2 mouse cellular contexts compared by ENCODE assay signal in the genomic region with DNA sequence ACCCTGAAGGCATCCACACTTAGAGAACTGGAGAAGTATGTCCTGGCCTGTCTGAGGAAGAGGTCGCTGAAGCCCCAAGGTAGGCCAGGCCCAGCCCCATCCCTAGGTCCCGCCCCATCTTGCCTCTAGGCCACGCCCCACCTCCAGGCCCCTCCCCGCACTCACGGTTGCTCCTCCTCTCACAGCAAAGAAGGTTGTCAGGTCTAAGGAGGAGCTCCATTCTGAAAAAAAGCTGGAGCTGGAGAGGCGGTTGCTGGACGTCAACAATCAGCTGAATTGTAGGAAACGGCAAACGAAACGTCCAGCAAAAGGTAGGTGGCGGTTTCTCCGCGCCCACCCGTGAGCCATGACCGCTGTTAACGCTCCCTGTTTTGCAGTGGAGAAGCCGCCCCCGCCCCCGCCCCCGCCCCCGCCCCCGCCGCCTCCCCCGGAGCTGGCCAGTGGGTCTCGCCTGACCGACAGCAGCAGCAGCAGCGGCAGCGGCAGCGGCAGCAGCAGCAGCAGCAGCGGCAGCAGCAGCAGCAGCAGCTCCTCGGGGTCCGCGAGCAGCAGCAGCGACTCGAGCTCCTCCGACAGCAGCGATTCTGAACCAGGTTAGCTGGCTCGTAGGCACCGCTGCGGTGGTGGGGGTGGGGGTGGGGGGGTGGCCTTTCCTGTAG.
A peak's percentile ranks its signal among the peaks of the same experiment; 100 is the strongest.
TF ChIP-seq lines count a peak whose summit lies in the region.

No protein-coding gene starts in this region.

TF ChIP-seq in C2C12, 6 proteins besides CTCF, POLR2A, EP300 and RAD21 (continued from another document):
- TF ChIP-seq CEBPB (IDR thresholded peaks at IDR 0.05; ENCODE audit: low read depth) (no peak), MYOG (IDR thresholded peaks at IDR 0.05; ENCODE audit: control insufficient read depth, extremely low read depth, insufficient read length) (no peak)

TF ChIP-seq in myocyte, 11 proteins besides CTCF, POLR2A, EP300 and RAD21 (continued from another document):
- TF ChIP-seq MYOD1 (IDR thresholded peaks at IDR 0.05; ENCODE audit: control insufficient read depth in 1 of 3, insufficient read length in 2 of 3, low read depth in 2 of 3) (peak in 1 of 3 experiments; percentile 7), CEBPB (IDR thresholded peaks at IDR 0.05; ENCODE audit: insufficient read depth, poor library complexity, severe bottlenecking) (no peak), E2F4 (IDR thresholded peaks at IDR 0.05; ENCODE audit: insufficient read depth) (no peak)
